Mouse (Mus musculus) MEL (cell line): ENCODE data around the gene Ctnna2. TPM values are rescaled to one million over a fixed set of nuclear protein-coding genes. Genes with fewer than 3 reads are reported as not detected.

Experiments used
- DNase-seq: peaks from one replicate; pipeline ENCODE4 v3.0.0; 2011; ENCODE audit warnings: low read depth, low spot score
- H3K27ac ChIP-seq: 2 replicates; pipeline ENCODE4 v1.5.1; 2012; ENCODE audit warnings: low read depth, mild to moderate bottlenecking, control low read depth, low read length, moderate library complexity; ENCODE audit not compliant: control insufficient read depth
- H3K27me3 ChIP-seq, 2 experiments: fragments of 150-350 bp in 1 of 2; sonication (generic) in 1 of 2; 2 replicates each; pipeline ENCODE4 v1.6.1; 2012; ENCODE audit warnings: low read length in 2 of 2, mild to moderate bottlenecking in 2 of 2, improper control_type of control experiment in 1 of 2, moderate library complexity in 1 of 2; ENCODE audit not compliant: insufficient read depth in 2 of 2, control insufficient read depth in 1 of 2
- H3K36me3 ChIP-seq, 2 experiments: 2 replicates each; pipeline ENCODE4 v1.6.1; 2012 to 2014; ENCODE audit warnings: low read length in 2 of 2, improper control_type of control experiment in 1 of 2, inconsistent platforms in 1 of 2, mild to moderate bottlenecking in 1 of 2; ENCODE audit not compliant: insufficient read depth in 2 of 2, control insufficient read depth in 1 of 2
- H3K4me1 ChIP-seq, 2 experiments: fragments of 150-350 bp in 1 of 2; sonication (generic) in 1 of 2; 2 replicates each; pipeline ENCODE4 v1.6.1; 2012; ENCODE audit warnings: low read length in 2 of 2, improper control_type of control experiment in 1 of 2, mild to moderate bottlenecking in 1 of 2; ENCODE audit not compliant: insufficient read depth in 2 of 2, control insufficient read depth in 1 of 2
- H3K4me3 ChIP-seq, 2 experiments: fragments of 150-350 bp in 1 of 2; sonication (generic) in 1 of 2; 2 replicates each; pipeline ENCODE4 v1.5.1; 2012; ENCODE audit warnings: low read depth in 2 of 2, low read length in 2 of 2, mild to moderate bottlenecking in 2 of 2, moderate library complexity in 2 of 2, control low read depth in 1 of 2, improper control_type of control experiment in 1 of 2; ENCODE audit not compliant: control insufficient read depth in 1 of 2, insufficient read depth in 1 of 2
- H3K79me2 ChIP-seq: 2 replicates; pipeline ENCODE4 v1.6.1; 2012; ENCODE audit warnings: mild to moderate bottlenecking, low read length, moderate library complexity; ENCODE audit not compliant: control insufficient read depth, poor library complexity, insufficient read depth
- H3K9ac ChIP-seq: 2 replicates; pipeline ENCODE4 v1.6.1; 2012; ENCODE audit warnings: low read depth, mild to moderate bottlenecking, control low read depth, low read length, moderate library complexity; ENCODE audit not compliant: control insufficient read depth, poor library complexity, severe bottlenecking
- H3K9me3 ChIP-seq: fragments of 150-350 bp; sonication (generic); replicated peaks from 2 replicates; pipeline ENCODE4 v1.6.1; 2012; ENCODE audit warnings: mild to moderate bottlenecking, low read length, improper control_type of control experiment, moderate library complexity; ENCODE audit not compliant: insufficient read depth
- BHLHE40 ChIP-seq: IDR thresholded peaks from 2 replicates; pipeline ENCODE4 v1.6.1; 2012; ENCODE audit warnings: low read depth, mild to moderate bottlenecking, inconsistent platforms, low read length, improper control_type of control experiment, borderline replicate concordance
- CHD2 ChIP-seq: IDR thresholded peaks from 2 replicates; pipeline ENCODE4 v1.6.1; 2011; ENCODE audit warnings: low read length, improper control_type of control experiment
- E2F4 ChIP-seq: IDR thresholded peaks from 2 replicates; pipeline ENCODE4 v1.6.1; 2011; ENCODE audit warnings: low read depth, low read length, improper control_type of control experiment, borderline replicate concordance
- ELF1 ChIP-seq: IDR thresholded peaks from 2 replicates; pipeline ENCODE4 v1.6.1; 2014; ENCODE audit warnings: low read depth, mild to moderate bottlenecking, inconsistent platforms, low read length, improper control_type of control experiment, moderate library complexity
- ETS1 ChIP-seq: IDR thresholded peaks from 2 replicates; pipeline ENCODE4 v1.6.1; 2012; ENCODE audit warnings: low read depth, mild to moderate bottlenecking, inconsistent platforms, low read length, improper control_type of control experiment, moderate library complexity
- GATA1 ChIP-seq: IDR thresholded peaks from 2 replicates; pipeline ENCODE4 v1.6.1; 2011; ENCODE audit warnings: low read depth, low read length, improper control_type of control experiment
- KAT2A ChIP-seq: conservative IDR thresholded peaks from 2 replicates; pipeline ENCODE4 v1.6.1; 2012; ENCODE audit warnings: low read depth, low read length, improper control_type of control experiment, inconsistent platforms
- MAFK ChIP-seq: IDR thresholded peaks from 2 replicates; pipeline ENCODE4 v1.6.1; 2011; ENCODE audit warnings: low read depth, mild to moderate bottlenecking, low read length, improper control_type of control experiment, borderline replicate concordance
- MAX ChIP-seq: IDR thresholded peaks from 2 replicates; pipeline ENCODE4 v1.6.1; 2011; ENCODE audit warnings: low read length, improper control_type of control experiment
- MAZ ChIP-seq: IDR thresholded peaks from 2 replicates; pipeline ENCODE4 v1.6.1; 2012; ENCODE audit warnings: low read depth, mild to moderate bottlenecking, inconsistent platforms, low read length, improper control_type of control experiment
- MEF2A ChIP-seq: IDR thresholded peaks from 2 replicates; pipeline ENCODE4 v1.6.1; 2014; ENCODE audit warnings: low read depth, mild to moderate bottlenecking, inconsistent platforms, low read length, improper control_type of control experiment; ENCODE audit not compliant: poor library complexity, insufficient replicate concordance, severe bottlenecking; ENCODE audit errors: extremely low read depth
- MXI1 ChIP-seq: IDR thresholded peaks from 2 replicates; pipeline ENCODE4 v1.6.1; 2011; ENCODE audit warnings: mild to moderate bottlenecking, low read depth, low read length, improper control_type of control experiment
- MYC ChIP-seq: IDR thresholded peaks from 2 replicates; pipeline ENCODE4 v1.6.1; 2011; ENCODE audit warnings: low read depth, mild to moderate bottlenecking, low read length, improper control_type of control experiment, moderate library complexity
- POLR2AphosphoS2 ChIP-seq: IDR thresholded peaks from 2 replicates; pipeline ENCODE4 v1.6.1; 2011; ENCODE audit warnings: low read length, improper control_type of control experiment
- SMC3 ChIP-seq: IDR thresholded peaks from 2 replicates; pipeline ENCODE4 v1.6.1; 2011; ENCODE audit warnings: low read depth, low read length, improper control_type of control experiment
- TAL1 ChIP-seq: IDR thresholded peaks from 2 replicates; pipeline ENCODE4 v1.6.1; 2012; ENCODE audit warnings: mild to moderate bottlenecking, inconsistent platforms, low read length, moderate library complexity, mixed read lengths
- TCF12 ChIP-seq: IDR thresholded peaks from 2 replicates; pipeline ENCODE4 v1.6.1; 2014; ENCODE audit warnings: low read depth, mild to moderate bottlenecking, inconsistent platforms, low read length, improper control_type of control experiment, moderate library complexity
- UBTF ChIP-seq: IDR thresholded peaks from 2 replicates; pipeline ENCODE4 v1.6.1; 2012; ENCODE audit warnings: low read depth, mild to moderate bottlenecking, inconsistent platforms, low read length, improper control_type of control experiment, moderate library complexity, borderline replicate concordance; ENCODE audit not compliant: insufficient read depth
- USF1 ChIP-seq: IDR thresholded peaks from 2 replicates; pipeline ENCODE4 v1.6.1; 2014; ENCODE audit warnings: low read depth, mild to moderate bottlenecking, inconsistent platforms, low read length, improper control_type of control experiment, moderate library complexity
- ZMIZ1 ChIP-seq: IDR thresholded peaks from 2 replicates; pipeline ENCODE4 v1.6.1; 2012; ENCODE audit warnings: low read depth, mild to moderate bottlenecking, inconsistent platforms, low read length, improper control_type of control experiment, moderate library complexity
- polyA plus RNA-seq, 2 experiments: library from polyadenylated mRNA; stranded (reverse) in 1 of 2; unstranded in 1 of 2; fragments of >175 nt in 1 of 2; fragments of >200 nt in 1 of 2; gene quantifications; 2 replicates each; pipeline versions ENCODE4 v1.2.1 to v1.2.4; 2012; ENCODE audit warnings: low replicate concordance in 2 of 2, low read depth in 1 of 2; ENCODE audit not compliant: insufficient read length in 2 of 2, insufficient read depth in 1 of 2, missing spikeins in 1 of 2
- total RNA-seq: library from RNA; depleted of rRNA; stranded (reverse); fragments of 300-350 nt; gene quantifications from 2 replicates; pipeline ENCODE4 v1.2.3, GENCODE M21; 2012

Ctnna2 gene
- total and polyA plus RNA-seq, 3 experiments = not detected

- no peaks in the 10 kb centered on the region for H3K4me1 ChIP-seq
- H3K27ac ChIP-seq = no peak overlapping the region
- no peak overlapping the region for H3K4me3 ChIP-seq
- DNase-seq = no peak
- H3K79me2 ChIP-seq = no peaks in the 10 kb centered on the region
- H3K27me3 ChIP-seq = no peaks in the 10 kb centered on the region
- H3K9ac ChIP-seq = no peak overlapping the region
- H3K36me3 ChIP-seq = no peaks in the 10 kb centered on the region
- no peaks in the 10 kb centered on the region for H3K9me3 ChIP-seq
- TF ChIP-seq ETS1 = no peak
- TF ChIP-seq, all 39 proteins: peak for 0
Observed at GRCm38 (mm10) chr6:77724952-77725299, 254.6 kb downstream of the Ctnna2 start.

DNA sequence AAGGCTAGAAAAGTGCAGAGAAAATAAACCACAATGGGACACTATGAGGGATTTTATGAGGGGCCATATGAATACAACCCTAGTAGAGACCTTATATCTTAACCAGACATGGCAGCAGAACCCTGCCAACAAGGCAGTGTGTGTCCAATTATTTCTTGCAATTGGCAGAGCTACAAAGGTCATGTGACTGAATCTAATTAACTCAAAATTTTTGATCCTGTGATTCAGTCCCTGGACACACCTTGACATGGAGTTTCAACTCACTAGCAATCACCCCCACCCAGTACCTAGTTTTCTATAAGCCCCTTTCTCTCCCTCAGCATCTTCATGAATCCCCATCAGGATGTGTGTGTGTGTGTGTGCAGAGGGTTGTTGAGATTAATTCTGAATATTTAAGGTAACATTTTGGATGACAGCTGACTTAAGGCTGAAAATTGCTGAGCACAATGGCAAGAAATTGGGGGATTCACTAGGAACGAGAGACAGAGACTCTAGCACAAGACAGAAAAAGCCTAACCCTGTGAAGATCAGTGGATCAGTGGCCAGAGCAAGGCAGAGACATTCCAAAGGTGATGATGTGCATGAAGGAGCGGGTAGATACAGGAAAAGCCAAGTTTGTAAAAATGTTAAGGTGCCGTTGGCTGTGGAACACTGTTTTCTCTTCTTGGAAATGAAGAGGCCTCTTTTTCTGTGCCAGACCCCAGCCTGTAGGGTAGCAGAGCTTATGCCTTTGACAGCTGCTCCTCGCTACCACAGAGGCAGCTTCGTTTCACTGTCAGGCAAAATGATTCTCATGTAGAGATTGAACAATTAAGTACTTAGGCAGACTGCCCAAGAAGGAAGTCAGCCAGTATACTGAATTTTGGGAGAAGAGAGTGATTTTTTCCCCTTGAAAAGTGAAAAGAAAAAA lies 255.2 kb downstream of the Ctnna2 start:
- Histone ChIP-seq H3K79me2 (no peaks in the 10 kb centered on the region), H3K9ac (no peak overlapping the region), H3K9me3 (no peaks in the 10 kb centered on the region), H3K4me3 (no peak overlapping the region), H3K27ac (no peak overlapping the region), H3K36me3 (no peaks in the 10 kb centered on the region), H3K27me3 (no peaks in the 10 kb centered on the region), H3K4me1 (no peaks in the 10 kb centered on the region)
- DNase-seq = no peak
- TF ChIP-seq KAT2A (no peak), MAX (no peak), E2F4 (no peak), POLR2AphosphoS2 (no peak), GATA1 (no peak), ZMIZ1 (no peak), USF1 (no peak), CHD2 (no peak), SMC3 (no peak), MXI1 (no peak), TCF12 (no peak), MAFK (no peak), MEF2A (no peak)

DNA sequence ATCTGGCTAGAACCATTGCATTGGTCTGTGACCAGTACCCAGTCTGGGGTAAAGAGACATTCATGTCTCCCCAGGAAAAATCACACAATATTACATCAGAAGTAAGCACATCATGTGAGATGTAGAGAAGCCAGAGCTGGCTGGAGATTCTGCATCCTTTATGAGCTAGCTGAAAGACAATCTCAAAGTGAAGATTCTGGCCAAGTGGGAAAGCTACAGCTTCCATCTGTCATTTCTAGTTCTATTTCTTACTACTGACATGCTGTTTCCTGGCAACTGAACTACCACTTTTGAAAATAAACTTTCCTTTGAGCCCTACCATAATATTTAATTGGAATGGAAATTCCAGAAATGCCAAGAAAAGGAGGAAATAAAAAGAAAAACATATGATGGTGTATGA lies 285.4 kb downstream of the Ctnna2 start:
- no peaks in the 10 kb centered on the region for H3K9me3 ChIP-seq
- no peak for DNase-seq
- H3K27ac ChIP-seq = no peak overlapping the region
- H3K4me1 ChIP-seq = no peaks in the 10 kb centered on the region
- H3K27me3 ChIP-seq = no peaks in the 10 kb centered on the region
- no peak overlapping the region for H3K4me3 ChIP-seq
- H3K9ac ChIP-seq = no peak overlapping the region
- H3K79me2 ChIP-seq = no peaks in the 10 kb centered on the region
- TF ChIP-seq MYC (no peak), UBTF (no peak), TAL1 (no peak), ZMIZ1 (no peak), MXI1 (no peak), TCF12 (no peak), MAX (no peak), ELF1 (no peak), BHLHE40 (no peak), MAZ (no peak), E2F4 (no peak)
- no peaks in the 10 kb centered on the region for H3K36me3 ChIP-seq
